Mouse (Mus musculus) lung, adult 2 months (tissue): ENCODE measurements around the gene Plekhf1. TPM values are rescaled to one million over a fixed set of nuclear protein-coding genes. Genes with fewer than 3 reads are reported as not detected.

Experiments used
- DNase-seq: peaks from one replicate; pipeline ENCODE4 v3.0.0; 2022
- H3K4me1 ChIP-seq: fragments of 200-500 bp; 2 replicates; pipeline ENCODE4 v1.6.1; 2011; ENCODE audit warnings: low read length; ENCODE audit not compliant: control insufficient read depth, insufficient read depth
- H3K4me3 ChIP-seq: fragments of 200-500 bp; replicated peaks from 2 replicates; pipeline ENCODE3; 2011; ENCODE audit warnings: low read depth, mild to moderate bottlenecking, control low read depth, low read length; ENCODE audit errors: extremely low read depth
- CTCF ChIP-seq: fragments of 200-500 bp; IDR thresholded peaks from 2 replicates; pipeline ENCODE4 v1.5.1; 2011; ENCODE audit warnings: mild to moderate bottlenecking, low read length, control low read depth; ENCODE audit not compliant: insufficient read depth
- POLR2A ChIP-seq: fragments of 200-500 bp; IDR thresholded peaks from 2 replicates; pipeline ENCODE4 v1.6.1; 2011; ENCODE audit warnings: low read depth, mild to moderate bottlenecking, control low read depth, low read length, borderline replicate concordance; ENCODE audit errors: extremely low read depth
- WGBS: fragments of 180-500 bp; shearing (Covaris S2); methylation state at CpG from one replicate; pipeline ENCODE4 v1.1.7; 2018; 5-methylcytosine and 5-hydroxymethylcytosine counted together
- polyA plus RNA-seq: library from polyadenylated mRNA; depleted of rRNA; stranded (reverse); fragments of >200 nt; gene quantifications from 2 replicates; pipeline ENCODE4 v1.2.3, GENCODE M21; 2012; rRNA removed

Plekhf1 gene
- 3.2 and 4.4 TPM in 2 replicates for polyA plus RNA-seq

- peak within 1 kb of the TSS; percentile 81 for H3K4me3 ChIP-seq
- peak; percentile 64; the same call in 1 of the 2 replicates for TF ChIP-seq POLR2A
- no peak for TF ChIP-seq CTCF
- DNase-seq: peak; percentile 84
- under 1% methylated on average over 36 of the region's 36 CpGs for WGBS
- H3K4me1 ChIP-seq: no peaks in the 10 kb centered on the region; the same call in none of the 2 replicates
Observed at GRCm38 (mm10) chr7:38227900-38228298, at the start of gene Plekhf1. Gene Plekhf1 (minus strand): TSS chr7:38228016.

- Histone ChIP-seq H3K4me3 (no peak overlapping the region), H3K4me1 (peaks cover 3% of the 10 kb centered on the region)
- TF ChIP-seq POLR2A (no peak), CTCF (no peak)
- DNase-seq: no peak
Observed at GRCm38 (mm10) chr7:38272551-38272950, 44.7 kb upstream of the Plekhf1 start.

GRCm38 (mm10) chr7:38271859-38272258 is 44.0 kb upstream of the Plekhf1 start:
- Histone ChIP-seq H3K4me3 (no peak overlapping the region), H3K4me1 (peaks cover 3% of the 10 kb centered on the region)
- TF ChIP-seq POLR2A: no peak
- no peak for TF ChIP-seq CTCF
- no peak for DNase-seq
- WGBS: 8% methylated on average over 4 of the region's 4 CpGs

GRCm38 (mm10) chr7:38271511-38271811 is 43.6 kb upstream of the Plekhf1 start:
- under 1% methylated on average over 11 of the region's 11 CpGs for WGBS
- no peak for DNase-seq
- TF ChIP-seq POLR2A (no peak), CTCF (no peak)
- Histone ChIP-seq H3K4me1 (peaks cover 3% of the 10 kb centered on the region), H3K4me3 (peak overlapping the region; percentile 76)

- Histone ChIP-seq H3K4me1 (peaks cover 3% of the 10 kb centered on the region), H3K4me3 (peak within 1 kb of the TSS; percentile 76)
- TF ChIP-seq CTCF: no peak
- peak; percentile 91; the same call in 1 of the 2 replicates for TF ChIP-seq POLR2A
- under 1% methylated on average over 38 of the region's 38 CpGs for WGBS
- DNase-seq: peak; percentile 90
Observed at GRCm38 (mm10) chr7:38270703-38271510, 43.1 kb upstream of the Plekhf1 start, which contains the start of gene Pop4. Gene Pop4 (minus strand): TSS chr7:38271423.

GRCm38 (mm10) chr7:38267006-38267680 is 39.3 kb upstream of the Plekhf1 start:
- Histone ChIP-seq H3K4me1 (peaks cover 3% of the 10 kb centered on the region), H3K4me3 (no peak overlapping the region)
- WGBS: 90% methylated on average over 8 of the region's 8 CpGs
- TF ChIP-seq CTCF (peak; percentile 43; the same call in 1 of the 2 replicates), POLR2A (no peak)
- DNase-seq: no peak

GRCm38 (mm10) chr7:38262406-38262805 is 34.6 kb upstream of the Plekhf1 start:
- DNase-seq: no peak
- Histone ChIP-seq H3K4me1 (no peaks in the 10 kb centered on the region), H3K4me3 (no peak overlapping the region)
- WGBS: 75% methylated on average over 5 of the region's 5 CpGs
- TF ChIP-seq POLR2A: no peak
- TF ChIP-seq CTCF: no peak

GRCm38 (mm10) chr7:38259631-38260030 is 31.8 kb upstream of the Plekhf1 start:
- no peaks in the 10 kb centered on the region for H3K4me1 ChIP-seq

GRCm38 (mm10) chr7:38253441-38253840 is 25.6 kb upstream of the Plekhf1 start:
- DNase-seq: no peak
- no peaks in the 10 kb centered on the region for H3K4me1 ChIP-seq
- H3K4me3 ChIP-seq: no peak overlapping the region
- TF ChIP-seq CTCF (no peak), POLR2A (no peak)

More at GRCm38 (mm10) chr7:38259631-38260030, 31.8 kb upstream of the Plekhf1 start:
- no peak overlapping the region for H3K4me3 ChIP-seq
- TF ChIP-seq CTCF: no peak
- TF ChIP-seq POLR2A: no peak
- DNase-seq: no peak
- WGBS: 84% methylated on average over 2 of the region's 2 CpGs

GRCm38 (mm10) chr7:38251494-38252216 is 23.8 kb upstream of the Plekhf1 start:
- Histone ChIP-seq H3K4me3 (no peak overlapping the region), H3K4me1 (no peaks in the 10 kb centered on the region)
- no peak for DNase-seq
- 36% methylated on average over 5 of the region's 5 CpGs for WGBS
- TF ChIP-seq POLR2A (no peak), CTCF (no peak)

- TF ChIP-seq POLR2A (no peak), CTCF (no peak)
- H3K4me1 ChIP-seq: no peaks in the 10 kb centered on the region
- DNase-seq: no peak
- H3K4me3 ChIP-seq: no peak overlapping the region
- 79% methylated on average over 4 of the region's 4 CpGs for WGBS
Observed at GRCm38 (mm10) chr7:38242417-38242816, 14.6 kb upstream of the Plekhf1 start.
